Mouse (Mus musculus) lung, adult 2 months (tissue): Measurements from ENCODE around the gene Top2a.

ENCODE experiments used
- CTCF ChIP-seq: fragments of 200-500 bp; IDR thresholded peaks from 2 replicates; pipeline ENCODE4 v1.5.1; 2011; ENCODE audit warnings: mild to moderate bottlenecking, low read length, control low read depth; ENCODE audit not compliant: insufficient read depth
- POLR2A ChIP-seq: fragments of 200-500 bp; IDR thresholded peaks from 2 replicates; pipeline ENCODE4 v1.6.1; 2011; ENCODE audit warnings: low read depth, mild to moderate bottlenecking, control low read depth, low read length, borderline replicate concordance; ENCODE audit errors: extremely low read depth

DNA sequence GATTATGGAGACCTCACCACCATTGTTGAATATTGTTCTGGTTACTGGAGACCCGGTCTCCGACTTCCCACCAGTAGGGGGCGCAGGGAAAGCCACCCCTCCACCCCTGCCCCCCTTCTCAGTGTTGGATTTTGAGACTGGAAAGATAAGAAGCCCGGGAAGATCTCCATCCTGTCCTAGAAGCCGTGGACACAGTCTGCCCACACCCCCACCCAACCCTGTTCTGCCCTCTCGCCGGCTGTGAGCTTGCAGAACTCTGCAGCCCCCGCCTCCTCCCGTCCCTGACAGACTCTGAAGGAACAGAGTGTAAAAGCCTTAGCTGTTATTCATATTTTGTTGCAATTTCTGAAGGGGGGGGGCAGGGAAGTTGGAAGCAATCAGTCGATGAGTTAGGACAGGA lies 69.6 kb downstream of the Top2a start:
- TF ChIP-seq CTCF (peak; percentile 65), POLR2A (no peak)
